Mouse (Mus musculus) embryonic facial prominence, embryonic 12.5 days (tissue): Measurements from ENCODE around the gene Gm49340. TPM values are rescaled to one million over a fixed set of nuclear protein-coding genes. Genes with fewer than 3 reads are reported as not detected.

ENCODE experiments used
- ATAC-seq: fragments of 200-750 bp; cut with Nextera tagmentation; 2 replicates; pipeline ENCODE4 v1.8.0; 2017; ENCODE audit not compliant: insufficient number of reproducible peaks, insufficient read depth, low FRiP score, low TSS enrichment
- H3K27ac ChIP-seq: fragments of 300-500 bp; sonication (generic); 2 replicates; pipeline ENCODE4 v1.5.1; 2016; ENCODE audit warnings: mild to moderate bottlenecking
- H3K27me3 ChIP-seq: fragments of 300-500 bp; sonication (generic); 2 replicates; pipeline ENCODE4 v1.6.1; 2016; ENCODE audit warnings: mild to moderate bottlenecking, moderate library complexity
- H3K36me3 ChIP-seq: fragments of 300-500 bp; sonication (generic); 2 replicates; pipeline ENCODE4 v1.6.1; 2016; ENCODE audit warnings: mild to moderate bottlenecking
- H3K4me1 ChIP-seq: fragments of 300-500 bp; sonication (generic); 2 replicates; pipeline ENCODE4 v1.6.1; 2016
- H3K4me2 ChIP-seq: fragments of 300-500 bp; sonication (generic); replicated peaks from 2 replicates; pipeline ENCODE4 v1.6.1; 2016; ENCODE audit warnings: mild to moderate bottlenecking, moderate library complexity
- H3K4me3 ChIP-seq: fragments of 300-500 bp; sonication (generic); 2 replicates; pipeline ENCODE4 v1.5.1; 2016; ENCODE audit warnings: mild to moderate bottlenecking
- H3K9ac ChIP-seq: fragments of 300-500 bp; sonication (generic); 2 replicates; pipeline ENCODE4 v1.6.1; 2016; ENCODE audit warnings: mild to moderate bottlenecking, moderate library complexity
- H3K9me3 ChIP-seq: fragments of 300-500 bp; sonication (generic); 2 replicates; pipeline ENCODE4 v1.6.1; 2016; ENCODE audit warnings: mild to moderate bottlenecking, moderate library complexity
- WGBS: fragments of 180-500 bp; shearing (Covaris S2); methylation state at CpG from one replicate; pipeline ENCODE4 v1.1.7; 2016; 5-methylcytosine and 5-hydroxymethylcytosine counted together
- polyA plus RNA-seq: library from polyadenylated mRNA; unstranded; fragments of >200 nt; fragmentation: Nextera tagmentation; extraction: Ambion mirVana; gene quantifications from 2 replicates; pipeline ENCODE4 v1.2.1, GENCODE M21; 2016

Gm49340 gene
- polyA plus RNA-seq, 1 experiment from 2014 or later, result not detected

DNA sequence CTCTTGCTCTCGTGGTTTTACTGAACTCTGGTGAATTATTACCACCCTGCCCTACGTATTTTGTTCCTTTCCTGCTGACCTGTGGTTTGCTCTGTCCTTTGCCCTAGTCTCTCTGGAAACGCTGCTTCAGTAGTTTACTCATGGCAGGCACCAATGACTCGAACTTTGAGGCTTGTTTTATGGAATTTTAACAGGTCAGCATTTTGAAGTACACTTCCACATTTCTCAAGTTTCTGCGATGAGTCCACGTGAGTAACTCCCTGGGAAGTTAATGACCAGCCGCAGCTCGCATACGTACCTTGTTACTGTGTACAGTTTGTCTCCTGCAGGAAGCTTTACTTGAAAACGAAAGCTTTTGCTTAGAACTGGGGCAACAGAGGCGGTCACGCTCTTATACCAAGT, 3.1 kb upstream of the Gm49340 start:
- Histone ChIP-seq H3K4me3 (no peak overlapping the region), H3K4me2 (no peak overlapping the region), H3K9me3 (no peaks in the 10 kb centered on the region), H3K4me1 (no peaks in the 10 kb centered on the region), H3K36me3 (no peaks in the 10 kb centered on the region), H3K27ac (no peak overlapping the region), H3K27me3 (no peaks in the 10 kb centered on the region), H3K9ac (no peak overlapping the region)
- WGBS, result 35% methylated on average over 12 of the region's 12 CpGs
- ATAC-seq, result no peak

DNA sequence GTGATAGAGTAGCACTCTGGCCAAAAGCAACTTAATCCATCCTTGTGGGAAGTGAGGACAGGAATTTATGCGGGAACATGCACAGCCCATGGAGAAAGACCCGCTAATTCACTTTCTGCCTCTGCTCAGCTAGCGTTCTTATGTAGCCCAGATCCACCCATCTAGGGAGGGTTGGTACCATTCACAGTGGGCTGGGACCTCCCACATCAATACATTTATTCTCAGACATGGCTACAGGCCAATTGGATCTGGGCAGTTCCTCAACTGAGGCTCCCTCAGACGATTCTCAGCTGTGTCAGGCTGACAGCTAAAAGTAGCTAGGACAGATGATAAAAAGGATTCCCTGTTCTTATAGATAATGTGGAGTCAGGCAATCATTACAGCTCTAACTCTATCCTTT, 2.2 kb upstream of the Gm49340 start:
- H3K9ac ChIP-seq, result no peak overlapping the region
- no peak for ATAC-seq

DNA sequence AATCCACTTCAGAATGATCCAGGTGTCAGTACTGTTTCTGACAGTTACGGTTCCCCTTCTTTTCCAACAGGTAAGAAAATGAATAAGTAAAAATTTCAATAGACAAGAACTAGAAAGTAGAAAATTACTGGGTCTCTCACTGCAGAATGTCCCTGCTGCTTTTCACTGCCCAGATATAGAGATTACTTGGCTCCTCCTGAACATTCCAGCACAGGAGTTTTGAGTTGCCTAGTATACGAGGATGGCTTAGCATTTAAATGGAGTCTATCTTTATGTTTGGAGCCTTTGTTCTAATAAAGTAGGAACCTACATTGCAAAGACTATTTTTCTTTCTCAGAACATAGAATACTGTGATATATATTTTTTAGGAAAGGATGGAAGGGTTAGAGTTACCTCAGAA, 3.8 kb downstream of the Gm49340 start:
- Histone ChIP-seq H3K4me3 (no peak overlapping the region), H3K27me3 (no peaks in the 10 kb centered on the region), H3K36me3 (no peaks in the 10 kb centered on the region), H3K9ac (no peak overlapping the region), H3K4me2 (no peak overlapping the region), H3K4me1 (no peaks in the 10 kb centered on the region), H3K27ac (no peak overlapping the region), H3K9me3 (no peaks in the 10 kb centered on the region)
- no peak for ATAC-seq
- WGBS, result 72% methylated on average over 2 of the region's 2 CpGs

More for the DNA sequence above, 2.2 kb upstream of the Gm49340 start:
- no peaks in the 10 kb centered on the region for H3K36me3 ChIP-seq
- H3K27ac ChIP-seq, result no peak overlapping the region
- no peak overlapping the region for H3K4me2 ChIP-seq
- no peaks in the 10 kb centered on the region for H3K27me3 ChIP-seq
- 75% methylated on average over 4 of the region's 4 CpGs for WGBS
- no peaks in the 10 kb centered on the region for H3K4me1 ChIP-seq
- no peaks in the 10 kb centered on the region for H3K9me3 ChIP-seq
- no peak overlapping the region for H3K4me3 ChIP-seq

DNA sequence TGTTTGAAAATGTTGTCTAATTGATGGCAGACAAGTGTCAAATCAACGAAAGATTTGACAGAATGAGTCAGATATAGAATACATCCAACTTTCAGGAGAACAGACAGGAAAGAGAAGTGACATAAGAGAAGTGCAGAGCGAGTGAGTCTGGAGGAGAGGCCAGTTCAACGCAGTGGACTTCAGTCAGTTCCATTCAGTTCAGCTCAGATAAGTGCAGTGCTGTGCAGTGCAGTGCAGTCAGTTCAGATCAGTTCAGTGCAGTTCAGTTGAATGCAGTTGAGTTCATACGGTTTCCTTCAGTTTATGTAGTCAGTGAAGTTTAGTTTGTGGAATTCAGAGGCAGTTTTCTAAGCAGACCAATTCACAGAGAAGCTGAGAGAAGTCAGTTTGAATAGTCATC, 7.4 kb downstream of the Gm49340 start:
- no peak for ATAC-seq
- no peaks in the 10 kb centered on the region for H3K27me3 ChIP-seq
- no peaks in the 10 kb centered on the region for H3K36me3 ChIP-seq
- no peaks in the 10 kb centered on the region for H3K4me1 ChIP-seq
- no peak overlapping the region for H3K9ac ChIP-seq
- H3K27ac ChIP-seq, result no peak overlapping the region
- no peaks in the 10 kb centered on the region for H3K9me3 ChIP-seq
- H3K4me2 ChIP-seq, result no peak overlapping the region
- H3K4me3 ChIP-seq, result no peak overlapping the region
- WGBS, result 73% methylated on average over 4 of the region's 4 CpGs

DNA sequence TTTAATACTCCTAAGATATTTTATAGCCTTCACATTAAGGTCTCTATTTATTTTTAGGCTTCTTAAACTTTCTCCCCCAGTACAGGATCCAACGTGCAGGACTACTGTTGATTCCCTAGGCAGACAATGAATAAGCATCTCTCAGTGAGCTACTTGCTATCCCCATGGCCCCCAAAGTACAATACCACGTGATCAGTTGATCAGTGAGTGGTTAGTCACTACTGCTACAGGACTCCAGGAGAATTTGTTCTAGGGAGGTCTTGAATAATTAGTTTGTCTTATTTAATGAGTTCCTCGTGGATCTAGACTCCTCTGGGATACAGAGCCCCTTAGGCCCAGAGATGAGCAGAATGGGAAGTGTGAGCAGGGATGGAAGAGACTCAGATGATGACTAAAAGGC, 20.9 kb downstream of the Gm49340 start, which contains the start of gene Olfr20:
Olfr20 (plus strand) TSS at position 301 of the 400 bp plus-strand sequence.
- Histone ChIP-seq H3K4me2 (no peak within 1 kb of the TSS), H3K9me3 (no peaks in the 10 kb centered on the region), H3K27me3 (no peaks in the 10 kb centered on the region), H3K9ac (no peak within 1 kb of the TSS), H3K27ac (no peak within 1 kb of the TSS), H3K4me3 (no peak within 1 kb of the TSS), H3K36me3 (no peaks in the 10 kb centered on the region), H3K4me1 (no peaks in the 10 kb centered on the region)
- 45% methylated on average over 3 of the region's 3 CpGs for WGBS
- ATAC-seq, result no peak

DNA sequence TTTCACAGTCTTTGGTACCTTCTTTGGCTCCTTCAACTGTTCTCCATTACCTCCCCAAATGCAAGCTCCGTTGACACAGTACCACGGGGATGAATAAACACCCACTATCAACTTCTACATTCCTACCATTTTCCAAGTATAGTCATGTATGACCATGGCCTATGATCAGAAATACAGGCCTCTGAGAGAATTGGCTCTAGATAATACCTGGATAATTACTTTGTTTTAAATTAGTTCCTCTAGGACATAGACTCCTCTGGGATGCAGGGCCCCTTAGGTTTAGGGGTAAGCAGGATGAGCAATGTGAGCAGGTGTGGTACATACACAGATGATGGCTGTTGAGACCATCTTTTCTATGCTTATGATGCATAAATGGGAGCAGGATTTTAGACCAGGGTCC, 41.4 kb downstream of the Gm49340 start, which contains the start of gene Olfr376:
Olfr376 (plus strand) TSS at position 301 of the 400 bp plus-strand sequence.
- H3K27me3 ChIP-seq, result no peaks in the 10 kb centered on the region
- H3K4me1 ChIP-seq, result no peaks in the 10 kb centered on the region
- no peaks in the 10 kb centered on the region for H3K36me3 ChIP-seq
- H3K9me3 ChIP-seq, result 0 out of 2 replicates have a peak, but pooled peaks cover 3% of the 10 kb centered on the region
- H3K4me2 ChIP-seq, result no peak within 1 kb of the TSS
- 85% methylated on average over 2 of the region's 2 CpGs for WGBS
- H3K9ac ChIP-seq, result no peak within 1 kb of the TSS
- no peak within 1 kb of the TSS for H3K4me3 ChIP-seq
- ATAC-seq, result no peak
- H3K27ac ChIP-seq, result no peak within 1 kb of the TSS

DNA sequence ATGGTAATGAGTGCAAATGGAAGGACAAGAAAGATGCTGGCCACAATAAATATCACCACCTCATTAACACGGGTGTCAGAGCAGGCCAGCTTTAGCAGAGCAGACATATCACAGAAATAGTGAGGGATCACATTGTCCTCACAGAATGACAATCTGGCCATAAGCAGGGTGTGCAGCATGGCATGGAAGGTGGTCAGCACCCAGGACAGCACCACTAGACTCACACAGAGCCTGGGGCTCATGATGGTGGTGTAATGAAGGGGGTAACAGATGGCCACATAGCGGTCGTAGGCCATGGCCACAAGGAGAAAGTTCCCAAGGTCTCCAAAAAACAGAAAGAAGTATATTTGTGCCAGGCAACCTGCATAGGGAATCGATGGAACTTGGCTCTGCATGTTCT, 65.8 kb downstream of the Gm49340 start:
- no peak overlapping the region for H3K9ac ChIP-seq
- H3K4me3 ChIP-seq, result no peak overlapping the region
- no peaks in the 10 kb centered on the region for H3K27me3 ChIP-seq
- 72% methylated on average over 4 of the region's 4 CpGs for WGBS
- no peak overlapping the region for H3K27ac ChIP-seq
- H3K9me3 ChIP-seq, result no peaks in the 10 kb centered on the region
- no peaks in the 10 kb centered on the region for H3K4me1 ChIP-seq
- no peak overlapping the region for H3K4me2 ChIP-seq
- H3K36me3 ChIP-seq, result no peaks in the 10 kb centered on the region
- ATAC-seq, result no peak

DNA sequence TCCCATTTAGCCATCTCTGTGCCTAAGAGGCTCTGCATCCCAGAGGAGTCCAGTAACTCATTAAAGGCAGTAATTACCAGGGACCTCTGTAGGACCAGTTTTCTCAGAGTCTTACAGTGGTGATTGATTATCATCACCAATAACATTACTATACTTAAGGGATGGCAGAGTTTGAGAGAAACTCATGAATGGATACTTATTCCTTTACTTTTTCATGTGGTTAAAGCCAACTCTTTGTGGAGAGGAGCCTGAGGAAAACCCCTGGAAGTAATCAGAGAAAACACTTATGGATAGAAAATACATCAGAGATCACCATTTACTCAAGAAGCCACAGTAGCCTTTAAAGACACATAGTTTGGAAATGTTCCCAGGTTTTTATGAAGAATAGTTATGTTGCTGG, 70.0 kb downstream of the Gm49340 start, which contains the start of gene Olfr1:
Olfr1 (minus strand) TSS at position 101 of the 400 bp plus-strand sequence.
- Histone ChIP-seq H3K27me3 (no peaks in the 10 kb centered on the region), H3K9me3 (no peaks in the 10 kb centered on the region), H3K9ac (no peak within 1 kb of the TSS), H3K36me3 (no peaks in the 10 kb centered on the region), H3K4me3 (no peak within 1 kb of the TSS), H3K4me1 (no peaks in the 10 kb centered on the region), H3K27ac (no peak within 1 kb of the TSS), H3K4me2 (no peak within 1 kb of the TSS)
- ATAC-seq, result no peak

Other genes starting within 250 kb of the Gm49340 start
- 0.50 and 0.51 TPM in 2 replicates for gene Itgae, start 239.2 kb upstream of the Gm49340 start, polyA plus RNA-seq
- gene Haspin, start 191.4 kb upstream of the Gm49340 start, polyA plus RNA-seq, result 18.2 and 18.4 TPM in 2 replicates
- 0.42 and 0.60 TPM in 2 replicates for gene P2rx5, start 169.3 kb upstream of the Gm49340 start, polyA plus RNA-seq
- gene Emc6, start 152.7 kb upstream of the Gm49340 start, polyA plus RNA-seq, result 99.7 and 104 TPM in 2 replicates
- gene Tax1bp3, start 152.7 kb upstream of the Gm49340 start, polyA plus RNA-seq, result 206 and 211 TPM in 2 replicates
- 24.5 and 26.5 TPM in 2 replicates for gene Ctns, start 130.7 kb upstream of the Gm49340 start, polyA plus RNA-seq
- 2.0 and 2.1 TPM in 2 replicates for gene Shpk, start 130.3 kb upstream of the Gm49340 start, polyA plus RNA-seq
- gene Trpv1, start 95.4 kb upstream of the Gm49340 start, polyA plus RNA-seq, result 0.19 and 0.27 TPM in 2 replicates
- 0.08 and 0.12 TPM in 2 replicates for gene Trpv3, start 62.4 kb upstream of the Gm49340 start, polyA plus RNA-seq
- gene Aspa, start 145 bp upstream of the Gm49340 start, polyA plus RNA-seq, result 0.37 and 0.60 TPM in 2 replicates
- not detected in 2 replicates for gene Spata22, start within 50 bp of the Gm49340 start, polyA plus RNA-seq
- not detected in 2 replicates for gene Olfr20, start 21.0 kb downstream of the Gm49340 start, polyA plus RNA-seq
- not detected in 2 replicates for gene Olfr376, start 41.5 kb downstream of the Gm49340 start, polyA plus RNA-seq
- gene Olfr1, start 69.9 kb downstream of the Gm49340 start, polyA plus RNA-seq, result not detected in 2 replicates
- gene Olfr378, start 98.7 kb downstream of the Gm49340 start, polyA plus RNA-seq, result not detected in 2 replicates
- not detected in 2 replicates for gene Olfr380, start 127.8 kb downstream of the Gm49340 start, polyA plus RNA-seq
- not detected in 2 replicates for gene Olfr381, start 161.9 kb downstream of the Gm49340 start, polyA plus RNA-seq
- not detected in 2 replicates for gene Olfr382, start 187.5 kb downstream of the Gm49340 start, polyA plus RNA-seq